Mouse (Mus musculus) lung, embryonic 15.5 days (tissue): Measurements from ENCODE around the gene Tbcb. TPM values are rescaled to one million over a fixed set of nuclear protein-coding genes. Genes with fewer than 3 reads are reported as not detected.
"Not testable (repeated sequence)": the region's sequence is repeated elsewhere in the genome, so short reads cannot be mapped to it uniquely, and the experiment has no call there.

Experiments
- ATAC-seq: fragments of 200-750 bp; cut with Nextera tagmentation; 2 replicates; pipeline ENCODE4 v1.8.0; 2017; ENCODE audit warnings: moderate number of reproducible peaks, borderline replicate concordance; ENCODE audit not compliant: low FRiP score, low TSS enrichment; ENCODE audit errors: extremely low read depth
- H3K27ac ChIP-seq: fragments of 300-500 bp; sonication (generic); 2 replicates; pipeline ENCODE4 v1.5.1; 2015; ENCODE audit warnings: moderate library complexity, mild to moderate bottlenecking, inconsistent platforms
- H3K27me3 ChIP-seq: fragments of 300-500 bp; sonication (generic); 2 replicates; pipeline ENCODE4 v1.6.1; 2015; ENCODE audit warnings: inconsistent platforms
- H3K36me3 ChIP-seq: fragments of 300-500 bp; sonication (generic); 2 replicates; pipeline ENCODE4 v1.6.1; 2015; ENCODE audit warnings: inconsistent platforms
- H3K4me1 ChIP-seq: fragments of 300-500 bp; sonication (generic); 2 replicates; pipeline ENCODE4 v1.6.1; 2015; ENCODE audit warnings: inconsistent platforms
- H3K4me2 ChIP-seq: fragments of 300-500 bp; sonication (generic); 2 replicates; pipeline ENCODE4 v1.6.1; 2015; ENCODE audit warnings: inconsistent platforms, mild to moderate bottlenecking, moderate library complexity
- H3K4me3 ChIP-seq: fragments of 300-500 bp; sonication (generic); 2 replicates; pipeline ENCODE4 v1.5.1; 2015; ENCODE audit warnings: mild to moderate bottlenecking, inconsistent platforms
- H3K9ac ChIP-seq: fragments of 300-500 bp; sonication (generic); 2 replicates; pipeline ENCODE4 v1.6.1; 2015; ENCODE audit warnings: inconsistent platforms
- H3K9me3 ChIP-seq: fragments of 300-500 bp; sonication (generic); 2 replicates; pipeline ENCODE4 v1.6.1; 2016; ENCODE audit warnings: inconsistent platforms
- WGBS: fragments of 180-500 bp; shearing (Covaris S2); methylation state at CpG from one replicate; pipeline ENCODE4 v1.1.7; 2015; 5-methylcytosine and 5-hydroxymethylcytosine counted together
- polyA plus RNA-seq: library from polyadenylated mRNA; unstranded; fragments of >200 nt; fragmentation: Nextera tagmentation; extraction: Ambion mirVana; gene quantifications from 2 replicates; pipeline ENCODE4 v1.2.1, GENCODE M21; 2015

Tbcb gene
- polyA plus RNA-seq, 1 experiment from 2014 or later = 168 TPM

DNA sequence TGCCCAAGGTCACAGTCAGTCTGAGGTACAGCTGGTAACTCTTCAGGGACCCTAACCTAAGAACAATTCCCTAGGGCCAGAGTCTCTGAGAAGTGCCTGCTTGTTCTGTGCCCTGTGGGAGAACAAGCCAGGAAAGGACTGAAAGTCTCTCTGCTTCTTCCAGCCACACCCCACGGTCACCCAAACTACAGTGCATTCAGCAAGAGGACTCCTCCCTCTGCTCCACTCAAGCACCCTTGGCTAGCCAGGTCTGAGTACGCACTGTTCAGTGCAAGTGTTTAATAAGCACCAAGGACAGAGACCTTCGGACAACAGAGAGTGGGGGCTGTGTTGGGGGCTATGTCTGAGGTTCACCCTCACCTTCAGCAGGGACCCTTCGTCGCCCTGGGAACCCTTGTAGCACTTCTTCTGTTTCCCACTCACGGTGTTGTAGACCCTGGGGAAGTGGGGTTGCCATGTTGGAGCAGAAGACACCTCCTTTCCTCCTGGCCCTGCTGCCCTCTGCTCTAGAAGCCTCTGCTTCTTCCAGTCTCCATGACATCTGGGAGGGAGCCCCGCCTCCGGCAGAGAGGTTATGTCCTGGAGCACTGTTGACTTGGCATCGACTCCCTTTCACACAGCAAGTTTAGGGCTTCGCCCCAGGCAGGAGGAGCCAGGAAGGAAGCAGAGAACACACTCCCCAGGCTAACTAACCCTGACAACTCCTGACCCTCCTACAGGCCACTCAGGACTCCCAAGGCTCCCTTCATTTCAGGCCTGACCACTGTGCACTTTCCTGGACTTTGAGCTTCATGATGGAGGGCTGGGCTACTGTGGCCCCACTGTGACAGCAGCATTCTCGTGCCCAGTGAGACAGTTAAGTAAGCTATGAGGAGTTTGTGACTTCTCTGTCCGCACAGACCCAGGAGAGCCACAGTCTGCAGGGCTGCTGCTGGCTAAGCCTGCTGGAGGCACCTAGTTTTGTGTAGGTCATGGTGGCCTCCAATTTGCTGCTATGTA is 20.2 kb upstream of the Tbcb start:
- no peak overlapping the region for H3K4me2 ChIP-seq
- H3K4me1 ChIP-seq = no peaks in the 10 kb centered on the region
- 72% methylated on average over 12 of the region's 12 CpGs for WGBS
- no peaks in the 10 kb centered on the region for H3K27me3 ChIP-seq
- H3K9ac ChIP-seq = no peak overlapping the region
- ATAC-seq = peak; percentile 39; the same call in 1 of the 2 replicates
- H3K9me3 ChIP-seq = no peaks in the 10 kb centered on the region
- H3K36me3 ChIP-seq = 0 out of 2 replicates have a peak, but pooled peaks cover 6% of the 10 kb centered on the region
- H3K4me3 ChIP-seq = no peak overlapping the region
- no peak overlapping the region for H3K27ac ChIP-seq

DNA sequence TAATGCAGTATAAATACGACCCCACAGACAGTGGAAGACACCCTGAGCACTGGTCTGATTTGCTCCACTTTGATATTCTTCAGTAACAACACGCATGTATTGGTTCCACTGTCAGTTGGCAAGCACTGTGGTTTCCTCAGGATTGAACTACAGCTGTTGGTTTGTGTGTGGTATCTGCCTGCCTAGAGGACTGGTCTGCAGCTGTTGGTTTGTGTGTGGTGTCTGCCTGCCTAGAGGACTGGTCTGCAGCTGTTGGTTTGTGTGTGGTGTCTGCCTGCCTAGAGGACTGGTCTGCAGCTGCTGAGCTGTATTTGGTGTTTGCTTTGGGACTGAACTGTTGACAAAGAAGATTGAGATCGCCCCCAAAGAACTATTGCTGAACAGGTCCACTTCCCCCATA is 5.3 kb upstream of the Tbcb start:
- H3K9me3 ChIP-seq, H3K4me1 ChIP-seq, H3K27me3 ChIP-seq, H3K4me2 ChIP-seq, H3K27ac ChIP-seq, H3K9ac ChIP-seq, ATAC-seq, H3K4me3 ChIP-seq: not testable (repeated sequence)
- peaks cover 27% of the 10 kb centered on the region for H3K36me3 ChIP-seq
- WGBS = 77% methylated on average over 3 of the region's 3 CpGs

DNA sequence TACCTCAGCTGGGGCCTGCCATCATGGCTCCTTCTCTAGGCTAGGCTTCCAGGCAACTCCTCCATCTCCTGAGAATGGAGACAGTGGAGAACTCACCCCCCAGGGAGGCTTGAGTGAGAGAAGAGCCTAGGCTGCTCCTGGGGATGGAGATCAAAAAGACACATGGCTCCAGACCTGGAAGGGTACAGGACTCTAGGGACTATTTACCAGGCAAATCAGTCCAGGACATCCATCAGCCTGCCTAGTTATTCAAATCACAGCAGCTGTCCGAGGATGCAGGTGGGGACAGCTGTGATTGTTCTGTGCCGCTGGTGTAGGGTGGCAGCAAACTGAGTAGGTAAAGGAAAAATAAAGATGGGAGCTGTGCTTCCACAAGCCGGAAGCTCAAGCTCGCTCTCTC is 3.6 kb upstream of the Tbcb start, which contains the start of gene Ovol3:
TSS of gene Ovol3 (minus strand) at position 101 of the 400 bp plus-strand sequence.
- Histone ChIP-seq H3K36me3 (peaks cover 13% of the 10 kb centered on the region; the same call in 1 of the 2 replicates), H3K27ac (no peak within 1 kb of the TSS), H3K27me3 (no peaks in the 10 kb centered on the region), H3K9me3 (no peaks in the 10 kb centered on the region), H3K4me3 (no peak within 1 kb of the TSS), H3K4me1 (peaks cover 14% of the 10 kb centered on the region), H3K4me2 (no peak within 1 kb of the TSS), H3K9ac (no peak within 1 kb of the TSS)
- WGBS = 85% methylated on average over 4 of the region's 4 CpGs
- no peak for ATAC-seq

DNA sequence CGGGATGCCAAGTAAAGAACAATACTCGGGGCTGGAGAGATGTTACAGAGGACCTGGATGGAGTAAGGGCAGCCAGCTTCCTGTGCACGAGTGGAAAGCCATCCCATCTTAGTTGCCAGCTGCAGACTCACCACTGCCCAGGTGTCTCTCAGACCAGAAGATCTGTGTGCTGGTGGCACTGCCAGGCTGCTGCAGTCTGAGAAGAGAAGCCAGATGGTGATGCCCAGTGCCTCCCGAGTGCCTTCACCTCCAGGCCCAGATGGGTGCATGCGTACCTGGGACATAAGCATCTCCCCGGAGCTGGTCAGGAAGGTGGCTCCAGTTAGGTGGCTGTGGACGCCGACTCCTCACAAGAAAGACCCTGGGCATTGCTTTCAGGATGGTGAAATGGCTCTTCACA is 3.0 kb upstream of the Tbcb start:
- no peak overlapping the region for H3K4me2 ChIP-seq
- peaks cover 17% of the 10 kb centered on the region for H3K4me1 ChIP-seq
- no peaks in the 10 kb centered on the region for H3K9me3 ChIP-seq
- WGBS = 86% methylated on average over 8 of the region's 8 CpGs
- H3K9ac ChIP-seq = no peak overlapping the region
- H3K36me3 ChIP-seq = peaks cover 12% of the 10 kb centered on the region; the same call in 1 of the 2 replicates
- ATAC-seq = no peak
- no peaks in the 10 kb centered on the region for H3K27me3 ChIP-seq
- H3K27ac ChIP-seq = no peak overlapping the region
- no peak overlapping the region for H3K4me3 ChIP-seq

DNA sequence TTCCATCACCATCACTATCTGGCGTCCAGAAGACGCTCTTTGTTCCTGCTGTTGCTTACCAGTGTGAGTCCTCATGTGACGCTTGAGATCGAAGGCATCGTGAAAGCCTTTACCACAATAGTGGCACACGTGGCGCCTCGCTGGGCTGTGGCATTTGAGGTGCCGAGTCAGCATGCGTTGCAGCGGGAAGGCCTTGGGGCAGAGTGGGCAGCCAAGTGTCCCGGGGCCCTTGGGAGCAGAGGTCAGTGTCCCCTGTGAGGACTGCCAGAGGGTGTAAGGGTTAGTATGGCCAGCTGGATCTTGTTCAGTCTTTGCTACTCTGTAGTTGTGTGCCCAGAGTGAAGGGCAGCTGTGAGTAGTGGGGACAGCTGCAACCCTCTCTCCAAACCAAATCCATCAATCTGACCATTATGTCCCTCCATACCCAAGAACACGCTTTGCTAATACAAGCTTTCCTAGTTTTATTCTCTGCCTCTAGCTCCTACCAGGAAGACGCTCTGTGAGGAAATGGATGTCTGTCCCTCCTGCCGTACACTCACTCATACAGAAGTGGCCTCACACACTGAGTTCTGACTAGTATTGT is 2.3 kb upstream of the Tbcb start:
- H3K9me3 ChIP-seq = no peaks in the 10 kb centered on the region
- no peaks in the 10 kb centered on the region for H3K27me3 ChIP-seq
- H3K4me3 ChIP-seq = no peak overlapping the region
- no peak overlapping the region for H3K4me2 ChIP-seq
- H3K27ac ChIP-seq = no peak overlapping the region
- 81% methylated on average over 15 of the region's 15 CpGs for WGBS
- peaks cover 17% of the 10 kb centered on the region for H3K4me1 ChIP-seq
- ATAC-seq = no peak
- peaks cover 15% of the 10 kb centered on the region; the same call in 1 of the 2 replicates for H3K36me3 ChIP-seq
- no peak overlapping the region for H3K9ac ChIP-seq

DNA sequence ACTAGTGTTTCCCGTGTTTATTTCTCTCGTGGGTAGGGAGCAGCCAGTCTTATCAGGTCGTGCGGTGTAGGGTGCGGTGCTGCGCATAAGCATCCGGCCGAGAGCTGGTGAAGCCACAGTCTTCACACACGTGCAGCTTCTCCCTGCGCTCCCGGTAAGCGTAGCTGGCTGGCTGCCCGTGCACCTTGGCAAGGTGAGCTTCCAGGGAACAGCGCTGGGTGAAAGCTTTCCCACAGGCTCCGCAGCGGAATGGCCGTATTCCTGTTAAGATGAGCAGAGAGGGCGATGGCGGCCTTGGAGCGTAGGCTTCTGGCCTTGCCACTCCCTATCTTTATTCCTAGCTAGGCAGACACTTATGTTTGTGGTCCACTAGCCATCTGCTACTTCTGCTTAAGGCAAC is 1.3 kb upstream of the Tbcb start:
- H3K27ac ChIP-seq = no peak overlapping the region
- H3K4me2 ChIP-seq = peak overlapping the region; percentile 82
- no peak overlapping the region for H3K9ac ChIP-seq
- no peaks in the 10 kb centered on the region for H3K27me3 ChIP-seq
- no peaks in the 10 kb centered on the region for H3K9me3 ChIP-seq
- peaks cover 17% of the 10 kb centered on the region for H3K4me1 ChIP-seq
- H3K36me3 ChIP-seq = peaks cover 20% of the 10 kb centered on the region; the same call in 1 of the 2 replicates
- no peak for ATAC-seq
- H3K4me3 ChIP-seq = peak overlapping the region; percentile 61
- WGBS = 82% methylated on average over 20 of the region's 20 CpGs

DNA sequence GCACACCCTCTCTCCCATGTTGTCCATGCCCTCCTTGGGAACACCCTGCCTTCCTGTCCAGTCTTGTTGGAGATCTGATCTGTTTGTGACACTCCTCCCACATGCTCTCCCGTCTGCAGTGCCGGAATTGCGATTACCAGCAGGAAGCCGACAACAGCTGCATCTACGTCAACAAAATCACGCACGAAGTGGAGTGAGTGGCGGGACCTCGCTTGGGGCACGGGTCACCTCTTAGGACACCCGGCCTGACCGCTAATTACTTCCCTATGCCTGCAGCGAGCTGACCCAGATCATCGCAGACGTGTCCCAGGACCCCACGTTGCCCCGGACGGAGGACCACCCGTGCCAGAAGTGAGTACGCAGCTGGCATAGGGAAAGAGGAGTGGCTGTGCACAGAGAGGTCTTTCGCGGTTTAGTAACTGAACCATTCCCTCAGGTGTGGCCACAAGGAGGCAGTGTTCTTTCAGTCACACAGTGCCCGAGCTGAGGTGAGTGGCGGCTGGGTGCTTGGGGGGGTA is 618 bp upstream of the Tbcb start:
- ATAC-seq = no peak
- peak overlapping the region; percentile 61 for H3K4me3 ChIP-seq
- 3% methylated on average over 24 of the region's 24 CpGs for WGBS
- H3K9ac ChIP-seq = peak overlapping the region; percentile 54
- peak overlapping the region; percentile 93 for H3K27ac ChIP-seq
- peaks cover 17% of the 10 kb centered on the region for H3K4me1 ChIP-seq
- peak overlapping the region; percentile 82 for H3K4me2 ChIP-seq
- no peaks in the 10 kb centered on the region for H3K27me3 ChIP-seq
- no peaks in the 10 kb centered on the region for H3K9me3 ChIP-seq
- H3K36me3 ChIP-seq = peaks cover 24% of the 10 kb centered on the region; the same call in 1 of the 2 replicates

DNA sequence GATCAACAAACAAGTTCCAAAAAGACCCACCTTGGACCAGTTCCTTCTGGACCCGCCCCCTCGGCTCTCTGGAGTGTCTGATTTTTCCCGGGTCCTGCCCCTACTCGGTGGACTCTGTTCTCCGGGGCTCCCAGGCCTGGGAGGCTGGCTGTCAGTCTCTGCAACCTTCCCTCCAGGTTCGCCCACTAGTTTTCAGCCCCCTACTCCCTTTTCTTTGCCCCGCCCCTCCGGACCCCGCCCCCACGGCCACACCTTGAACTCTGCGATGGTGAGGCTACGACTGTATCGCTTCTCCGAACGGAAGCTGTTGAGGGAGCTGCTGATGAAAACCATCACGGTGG is 774 bp downstream of the Tbcb start:
- Histone ChIP-seq H3K9me3 (no peaks in the 10 kb centered on the region), H3K27me3 (no peaks in the 10 kb centered on the region), H3K9ac (peak overlapping the region; percentile 52), H3K4me3 (peak overlapping the region; percentile 61), H3K4me2 (peak overlapping the region; percentile 77), H3K27ac (no peak overlapping the region; the same call in 1 of the 2 replicates), H3K36me3 (peaks cover 37% of the 10 kb centered on the region), H3K4me1 (peaks cover 17% of the 10 kb centered on the region)
- ATAC-seq = peak; percentile 17; the same call in 1 of the 2 replicates
- WGBS = under 1% methylated on average over 16 of the region's 16 CpGs

DNA sequence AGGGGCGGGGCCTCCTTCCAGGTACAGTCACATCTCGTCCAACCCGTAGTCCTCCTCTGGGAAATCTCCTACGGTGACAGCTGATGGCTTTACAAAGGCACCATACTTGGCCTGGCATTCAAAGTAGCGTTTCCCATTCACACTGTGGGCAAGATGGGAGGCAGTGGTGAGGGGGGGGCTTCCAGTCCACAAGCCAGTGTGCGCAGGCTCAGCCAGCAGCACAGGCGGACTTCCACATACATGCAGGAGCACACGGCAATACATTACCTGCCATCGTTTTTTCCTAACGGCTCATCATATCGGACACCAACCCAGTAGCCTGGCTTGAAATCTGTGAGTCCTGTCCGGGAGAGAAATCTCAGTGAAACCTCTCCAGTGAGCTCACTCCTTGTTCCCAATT is 7.9 kb downstream of the Tbcb start:
- Histone ChIP-seq H3K27me3 (no peaks in the 10 kb centered on the region), H3K4me2 (no peak overlapping the region), H3K9ac (no peak overlapping the region), H3K9me3 (no peaks in the 10 kb centered on the region), H3K4me1 (peaks cover 3% of the 10 kb centered on the region; the same call in 1 of the 2 replicates), H3K27ac (no peak overlapping the region), H3K4me3 (no peak overlapping the region), H3K36me3 (peaks cover 52% of the 10 kb centered on the region)
- 93% methylated on average over 12 of the region's 12 CpGs for whole genome bisulfite sequencing
- ATAC-seq = no peak

DNA sequence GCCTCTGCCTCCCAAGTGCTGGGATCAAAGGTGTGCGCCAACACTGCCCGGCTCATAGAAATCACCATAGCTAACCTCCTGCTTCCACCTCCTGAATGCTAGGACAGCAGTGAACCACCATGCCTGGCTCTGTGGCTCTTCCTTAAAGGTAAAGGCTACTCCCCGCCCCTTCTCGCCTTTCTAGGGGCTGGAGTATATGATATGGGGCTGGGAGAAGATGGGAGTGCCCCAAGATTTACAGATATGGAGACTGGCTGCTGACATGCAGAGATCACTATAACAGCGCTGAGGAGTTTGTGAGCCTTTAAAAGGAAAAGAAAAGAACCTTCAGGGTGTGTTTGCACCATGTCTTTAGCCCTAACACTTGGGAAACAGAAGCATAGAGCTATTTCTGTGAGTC is 9.9 kb downstream of the Tbcb start:
- peaks cover 6% of the 10 kb centered on the region; the same call in 1 of the 2 replicates for H3K4me1 ChIP-seq
- no peaks in the 10 kb centered on the region for H3K27me3 ChIP-seq
- no peaks in the 10 kb centered on the region for H3K9me3 ChIP-seq
- H3K4me2 ChIP-seq = no peak overlapping the region
- H3K36me3 ChIP-seq = peaks cover 38% of the 10 kb centered on the region
- WGBS = 91% methylated on average over 5 of the region's 5 CpGs
- no peak for ATAC-seq
- H3K4me3 ChIP-seq = no peak overlapping the region
- no peak overlapping the region for H3K9ac ChIP-seq
- H3K27ac ChIP-seq = no peak overlapping the region

DNA sequence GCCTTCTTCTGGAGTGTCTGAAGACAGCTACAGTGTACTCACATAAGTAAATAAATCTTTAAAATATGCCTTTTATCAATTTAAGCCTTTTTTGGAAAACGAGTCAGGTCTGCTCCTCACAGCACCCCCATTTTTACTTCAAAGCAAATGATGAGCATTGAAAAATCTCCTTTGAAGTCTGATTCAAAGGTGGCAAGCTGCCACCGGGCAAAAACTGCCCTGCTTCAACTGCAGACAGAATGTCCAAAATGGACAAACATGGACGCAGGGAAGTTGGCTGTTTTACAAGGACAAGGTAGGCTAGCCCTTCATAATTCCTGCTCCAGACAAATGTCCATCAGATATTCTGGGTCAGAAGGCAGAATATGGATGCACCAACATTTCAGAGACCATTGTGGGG is 10.6 kb downstream of the Tbcb start:
- H3K36me3 ChIP-seq = peaks cover 31% of the 10 kb centered on the region
- 71% methylated on average over 3 of the region's 3 CpGs for WGBS
- no peaks in the 10 kb centered on the region for H3K9me3 ChIP-seq
- no peak overlapping the region for H3K9ac ChIP-seq
- H3K4me1 ChIP-seq = peaks cover 6% of the 10 kb centered on the region; the same call in 1 of the 2 replicates
- no peak overlapping the region for H3K4me2 ChIP-seq
- no peak for ATAC-seq
- H3K27me3 ChIP-seq = no peaks in the 10 kb centered on the region
- H3K27ac ChIP-seq = no peak overlapping the region
- H3K4me3 ChIP-seq = no peak overlapping the region

DNA sequence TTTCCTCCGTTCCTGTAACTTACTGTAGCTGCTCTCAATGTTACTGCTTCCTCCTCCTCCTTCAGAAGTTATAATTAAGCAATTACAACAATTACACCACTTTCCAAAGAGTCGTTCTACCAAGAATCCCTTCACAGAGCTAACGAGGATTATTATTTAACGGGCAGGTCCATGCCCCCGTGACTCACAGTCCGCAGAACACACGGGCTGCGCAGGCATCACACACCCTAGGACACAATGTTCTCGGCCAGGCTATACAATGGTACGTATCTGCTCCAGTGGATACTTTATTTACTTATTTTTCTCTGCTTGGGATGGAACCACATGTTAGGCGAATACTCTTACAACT is 12.1 kb downstream of the Tbcb start:
- 21% methylated on average over 11 of the region's 11 CpGs for WGBS
- H3K27ac ChIP-seq = no peak overlapping the region
- peaks cover 6% of the 10 kb centered on the region; the same call in 1 of the 2 replicates for H3K4me1 ChIP-seq
- no peak for ATAC-seq
- no peaks in the 10 kb centered on the region for H3K9me3 ChIP-seq
- no peaks in the 10 kb centered on the region for H3K27me3 ChIP-seq
- peak overlapping the region; percentile 59 for H3K9ac ChIP-seq
- peaks cover 19% of the 10 kb centered on the region for H3K36me3 ChIP-seq
- H3K4me3 ChIP-seq = peak overlapping the region; percentile 50
- H3K4me2 ChIP-seq = peak overlapping the region; percentile 94
